Mouse (Mus musculus) ES-Bruce4 (cell line): Measurements from ENCODE around the gene Amn.

Experiments
- CTCF ChIP-seq: IDR thresholded peaks from one replicate; pipeline ENCODE4 v1.8.1; 2011; ENCODE audit warnings: low read depth, low read length
- POLR2A ChIP-seq: IDR thresholded peaks from one replicate; pipeline ENCODE4 v1.8.1; 2011; ENCODE audit warnings: low read length; ENCODE audit not compliant: insufficient read depth

- no peak for TF ChIP-seq CTCF
- TF ChIP-seq POLR2A, result no peak
These were observed 5.7 kb upstream of the Amn start for GRCm38 (mm10) chr12:111265212-111265611.
